Mouse (Mus musculus): ENCODE data around the gene Fam210b. TPM values are rescaled to one million over a fixed set of nuclear protein-coding genes. Genes with fewer than 3 reads are reported as not detected.

Gene Fam210b
- polyA plus RNA-seq, 1 experiment from 2014 or later, result 20.3 TPM

- Histone ChIP-seq H3K27me3 (peaks cover 5% of the 10 kb centered on the region; the same call in 1 of the 2 replicates), H3K36me3 (no peaks in the 10 kb centered on the region), H3K27ac (no peak overlapping the region), H3K9me3 (no peaks in the 10 kb centered on the region), H3K4me3 (no peak overlapping the region), H3K9ac (no peak overlapping the region), H3K4me2 (replicated peaks) (no peak overlapping the region), H3K4me1 (no peaks in the 10 kb centered on the region)
- 17% methylated on average over 6 of the region's 6 CpGs for WGBS
- ATAC-seq (ENCODE audit: low FRiP score, low read depth), result no peak
Observed at GRCm38 (mm10) chr2:172390341-172390740, 45.0 kb downstream of the Fam210b start.

GRCm38 (mm10) chr2:172392041-172392521 is 46.7 kb downstream of the Fam210b start:
- 71% methylated on average over 10 of the region's 10 CpGs for WGBS
- Histone ChIP-seq H3K4me1 (no peaks in the 10 kb centered on the region; the same call in 1 of the 2 replicates), H3K36me3 (no peaks in the 10 kb centered on the region), H3K27me3 (peaks cover 5% of the 10 kb centered on the region; the same call in 1 of the 2 replicates), H3K9ac (no peak overlapping the region), H3K27ac (no peak overlapping the region), H3K4me3 (no peak overlapping the region), H3K9me3 (no peaks in the 10 kb centered on the region), H3K4me2 (replicated peaks) (no peak overlapping the region)
- no peak for ATAC-seq (ENCODE audit: low FRiP score, low read depth)

GRCm38 (mm10) chr2:172393391-172394051 is 48.2 kb downstream of the Fam210b start, which contains the start of gene Cass4:
Gene Cass4, plus strand, starts transcription at chr2:172393794.
- no peak for ATAC-seq (ENCODE audit: low FRiP score, low read depth)
- 32% methylated on average over 13 of the region's 13 CpGs for whole genome bisulfite sequencing
- Histone ChIP-seq H3K4me1 (no peaks in the 10 kb centered on the region; the same call in 1 of the 2 replicates), H3K4me3 (no peak within 1 kb of the TSS), H3K9ac (no peak within 1 kb of the TSS), H3K36me3 (no peaks in the 10 kb centered on the region), H3K4me2 (replicated peaks) (0 out of 2 replicates have a peak within 1 kb of the TSS, but pooled peaks have one; percentile 3), H3K27ac (no peak within 1 kb of the TSS), H3K9me3 (no peaks in the 10 kb centered on the region), H3K27me3 (peaks cover 5% of the 10 kb centered on the region; the same call in 1 of the 2 replicates)

GRCm38 (mm10) chr2:172394052-172394392 is 48.7 kb downstream of the Fam210b start:
- no peaks in the 10 kb centered on the region for H3K36me3 ChIP-seq
- no peak overlapping the region for H3K9ac ChIP-seq
- no peaks in the 10 kb centered on the region for H3K9me3 ChIP-seq
- no peak overlapping the region for H3K27ac ChIP-seq
- H3K4me3 ChIP-seq, result no peak overlapping the region
- no peak for ATAC-seq (ENCODE audit: low FRiP score, low read depth)
- no peaks in the 10 kb centered on the region; the same call in 1 of the 2 replicates for H3K4me1 ChIP-seq
- 68% methylated on average over 2 of the region's 2 CpGs for WGBS
- no peak overlapping the region for H3K4me2 ChIP-seq (replicated peaks)
- H3K27me3 ChIP-seq, result peaks cover 5% of the 10 kb centered on the region; the same call in 1 of the 2 replicates

- Histone ChIP-seq H3K9me3 (no peaks in the 10 kb centered on the region), H3K27me3 (peaks cover 5% of the 10 kb centered on the region; the same call in 1 of the 2 replicates), H3K27ac (no peak overlapping the region), H3K4me1 (no peaks in the 10 kb centered on the region; the same call in 1 of the 2 replicates), H3K4me2 (replicated peaks) (no peak overlapping the region), H3K9ac (no peak overlapping the region), H3K36me3 (no peaks in the 10 kb centered on the region), H3K4me3 (no peak overlapping the region)
- ATAC-seq (ENCODE audit: low FRiP score, low read depth), result no peak
- WGBS, result 70% methylated on average over 4 of the region's 4 CpGs
Observed at GRCm38 (mm10) chr2:172394671-172395070, 49.3 kb downstream of the Fam210b start.

GRCm38 (mm10) chr2:172395961-172396360 is 50.6 kb downstream of the Fam210b start:
- ATAC-seq (ENCODE audit: low FRiP score, low read depth), result no peak
- Histone ChIP-seq H3K4me2 (replicated peaks) (no peak overlapping the region), H3K27ac (no peak overlapping the region), H3K4me3 (no peak overlapping the region), H3K4me1 (no peaks in the 10 kb centered on the region; the same call in 1 of the 2 replicates), H3K27me3 (peaks cover 5% of the 10 kb centered on the region; the same call in 1 of the 2 replicates), H3K9ac (no peak overlapping the region), H3K9me3 (no peaks in the 10 kb centered on the region), H3K36me3 (no peaks in the 10 kb centered on the region)
- 44% methylated on average over 9 of the region's 9 CpGs for WGBS

- no peaks in the 10 kb centered on the region for H3K36me3 ChIP-seq
- H3K9me3 ChIP-seq, result no peaks in the 10 kb centered on the region
- no peaks in the 10 kb centered on the region for H3K27me3 ChIP-seq
- H3K4me1 ChIP-seq, result no peaks in the 10 kb centered on the region; the same call in 1 of the 2 replicates
- WGBS, result 56% methylated on average over 9 of the region's 9 CpGs
- H3K27ac ChIP-seq, result no peak overlapping the region
- H3K4me2 ChIP-seq (replicated peaks), result no peak overlapping the region
- no peak overlapping the region for H3K4me3 ChIP-seq
- ATAC-seq (ENCODE audit: low FRiP score, low read depth), result no peak; the same call in 1 of the 2 replicates
- no peak overlapping the region for H3K9ac ChIP-seq
Observed at GRCm38 (mm10) chr2:172399901-172400300, 54.5 kb downstream of the Fam210b start.

GRCm38 (mm10) chr2:172401116-172401825 is 55.9 kb downstream of the Fam210b start:
- ATAC-seq (ENCODE audit: low FRiP score, low read depth), result no peak
- Histone ChIP-seq H3K27me3 (no peaks in the 10 kb centered on the region), H3K4me1 (no peaks in the 10 kb centered on the region), H3K9ac (no peak overlapping the region), H3K9me3 (no peaks in the 10 kb centered on the region), H3K36me3 (no peaks in the 10 kb centered on the region), H3K4me3 (no peak overlapping the region), H3K27ac (no peak overlapping the region), H3K4me2 (replicated peaks) (no peak overlapping the region)
- 67% methylated on average over 13 of the region's 13 CpGs for WGBS

- no peak overlapping the region for H3K4me3 ChIP-seq
- H3K36me3 ChIP-seq, result no peaks in the 10 kb centered on the region
- H3K4me2 ChIP-seq (replicated peaks), result no peak overlapping the region
- no peaks in the 10 kb centered on the region for H3K9me3 ChIP-seq
- no peak overlapping the region for H3K27ac ChIP-seq
- H3K9ac ChIP-seq, result no peak overlapping the region
- no peaks in the 10 kb centered on the region for H3K27me3 ChIP-seq
- no peak for ATAC-seq (ENCODE audit: low FRiP score, low read depth)
- no peaks in the 10 kb centered on the region for H3K4me1 ChIP-seq
- 63% methylated on average over 7 of the region's 7 CpGs for WGBS
Observed at GRCm38 (mm10) chr2:172404239-172404638, 58.9 kb downstream of the Fam210b start.

- H3K36me3 ChIP-seq, result no peaks in the 10 kb centered on the region
Observed at GRCm38 (mm10) chr2:172405011-172405410, 59.6 kb downstream of the Fam210b start.

More at GRCm38 (mm10) chr2:172405011-172405410, 59.6 kb downstream of the Fam210b start:
- Histone ChIP-seq H3K9ac (no peak overlapping the region), H3K4me2 (replicated peaks) (no peak overlapping the region), H3K4me3 (no peak overlapping the region), H3K27me3 (no peaks in the 10 kb centered on the region), H3K27ac (no peak overlapping the region), H3K4me1 (no peaks in the 10 kb centered on the region), H3K9me3 (no peaks in the 10 kb centered on the region)
- WGBS, result 62% methylated on average over 3 of the region's 3 CpGs
- no peak for ATAC-seq (ENCODE audit: low FRiP score, low read depth)

All from limb, embryonic 13.5 days (tissue).